Mouse (Mus musculus) ES-E14 (cell line): ENCODE measurements around the gene Sgip1.

Experiments used
- CHD2 ChIP-seq: IDR thresholded peaks from 2 replicates; pipeline ENCODE4 v1.6.1; 2014; ENCODE audit warnings: mild to moderate bottlenecking, low read depth, low read length, inconsistent platforms
- HCFC1 ChIP-seq: IDR thresholded peaks from 2 replicates; pipeline ENCODE4 v1.6.1; 2012; ENCODE audit warnings: low read length, inconsistent platforms, borderline replicate concordance; ENCODE audit not compliant: insufficient read depth
- MAFK ChIP-seq: IDR thresholded peaks from 2 replicates; pipeline ENCODE4 v1.6.1; 2014; ENCODE audit warnings: mild to moderate bottlenecking, low read depth, low read length, inconsistent platforms; ENCODE audit not compliant: insufficient read depth
- ZC3H11A ChIP-seq: IDR thresholded peaks from 2 replicates; pipeline ENCODE4 v1.6.1; 2012; ENCODE audit warnings: low read depth, mild to moderate bottlenecking, inconsistent platforms, low read length, borderline replicate concordance
- ZNF384 ChIP-seq: IDR thresholded peaks from 2 replicates; pipeline ENCODE4 v1.6.1; 2012; ENCODE audit warnings: low read depth, low read length, inconsistent platforms

- TF ChIP-seq CHD2, result no peak
- TF ChIP-seq ZNF384, result no peak
- no peak for TF ChIP-seq HCFC1
- TF ChIP-seq MAFK, result no peak
- TF ChIP-seq ZC3H11A, result no peak
These were observed 42.1 kb downstream of the Sgip1 start for GRCm38 (mm10) chr4:102783063-102783748.
